Mouse (Mus musculus): ENCODE data around the gene Prg2.

DNA sequence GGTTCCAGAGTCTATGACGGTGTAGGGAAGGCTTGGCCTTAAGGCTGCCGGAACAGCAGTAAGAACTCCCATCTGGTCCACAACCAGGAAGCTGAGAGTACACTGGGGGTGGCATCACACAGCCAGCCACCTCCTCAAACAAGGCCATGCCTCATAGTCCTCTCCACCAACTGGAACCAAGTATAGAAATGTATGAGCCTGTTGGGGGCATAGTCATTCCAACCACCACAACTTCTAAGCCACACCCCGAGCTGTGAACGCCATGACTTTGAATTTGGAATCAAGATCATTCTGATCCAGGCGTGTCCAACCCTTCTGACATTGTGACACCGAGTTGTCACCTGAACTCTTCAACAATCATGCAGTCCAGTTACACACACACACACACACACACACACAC is 40.5 kb upstream of the Prg2 start:
- TF ChIP-seq CTCF (IDR thresholded peaks at IDR 0.05; ENCODE audit: low read depth, low read length) (no peak), TAL1 (conservative IDR thresholded peaks at IDR 0.05; ENCODE audit: low read depth, low read length) (no peak), GATA1 (IDR thresholded peaks at IDR 0.05; ENCODE audit: borderline replicate concordance, low read length) (no peak)

Data from G1E (cell line).